ENCODE assay signal across 8 mouse cellular contexts in the genomic region with DNA sequence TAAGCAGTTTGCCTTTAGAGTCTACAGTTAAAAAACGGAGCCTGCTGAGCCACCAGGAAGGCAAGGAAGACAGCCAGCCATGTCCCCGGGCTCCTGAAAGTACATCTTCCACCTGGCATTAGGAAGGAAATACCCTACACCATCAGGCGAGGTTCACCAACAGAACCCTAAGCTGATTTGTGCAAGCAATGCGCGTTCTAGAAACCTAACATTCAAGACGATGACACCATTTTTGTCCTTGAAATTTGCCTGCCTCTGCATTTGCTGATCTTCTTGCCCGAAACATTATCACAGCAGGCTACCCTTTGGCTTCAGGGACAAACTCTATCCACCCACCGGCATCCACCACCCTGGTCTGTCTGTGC. TPM values are rescaled to one million over a fixed set of nuclear protein-coding genes. Genes with fewer than 3 reads are reported as not detected.
DNase-seq lines count a peak whose midpoint lies in the region; ATAC-seq and TF ChIP-seq lines count a peak whose summit lies in the region.

No protein-coding gene starts in this region.

- H3K27me3 ChIP-seq in embryonic facial prominence, embryonic 11.5 days (ENCODE audit: control insufficient read depth, insufficient read depth, low read length) = no peaks in the 10 kb centered on the region
- no peaks in the 10 kb centered on the region for H3K27me3 ChIP-seq in embryonic facial prominence, embryonic 10.5 days (replicated peaks; ENCODE audit: low read depth, poor library complexity, severe bottlenecking)
- no peaks in the 10 kb centered on the region for H3K27me3 ChIP-seq in lung, postnatal 0 days (replicated peaks; ENCODE audit: insufficient read depth, low read length)
- H3K27me3 ChIP-seq in hindbrain, embryonic 14.5 days (ENCODE audit: control insufficient read depth, insufficient read depth, low read length) = no peaks in the 10 kb centered on the region
- no peaks in the 10 kb centered on the region for H3K27me3 ChIP-seq in neural tube, embryonic 15.5 days (replicated peaks)

- peak overlapping the region; percentile 6; the same call in 1 of the 2 replicates for H3K27ac ChIP-seq in embryonic facial prominence, embryonic 11.5 days (replicated peaks; ENCODE audit: low read depth, low read length)
- H3K27ac ChIP-seq in embryonic facial prominence, embryonic 10.5 days (replicated peaks) = no peak overlapping the region
- peak overlapping the region; percentile 99 for H3K27ac ChIP-seq in lung, postnatal 0 days (ENCODE audit: low read length)
- H3K27ac ChIP-seq in hindbrain, embryonic 14.5 days = no peak overlapping the region; the same call in 1 of the 2 replicates
- peak overlapping the region; percentile 99 for H3K27ac ChIP-seq in neural tube, embryonic 15.5 days (replicated peaks)

- TF ChIP-seq CTCF in lung, postnatal 0 days (IDR thresholded peaks at IDR 0.05) = no peak

- 73% methylated on average over 8 of the region's 8 CpGs for WGBS in embryonic facial prominence, embryonic 11.5 days
- whole genome bisulfite sequencing in embryonic facial prominence, embryonic 10.5 days = 74% methylated on average over 8 of the region's 8 CpGs
- WGBS in lung, postnatal 0 days = 40% methylated on average over 8 of the region's 8 CpGs
- WGBS in hindbrain, embryonic 14.5 days = 71% methylated on average over 8 of the region's 8 CpGs
- 69% methylated on average over 8 of the region's 8 CpGs for WGBS in neural tube, embryonic 15.5 days

- peaks cover 2% of the 10 kb centered on the region; the same call in 1 of the 2 replicates for H3K36me3 ChIP-seq in embryonic facial prominence, embryonic 11.5 days (replicated peaks; ENCODE audit: control insufficient read depth, insufficient read depth, low read depth, low read length)
- peaks cover 16% of the 10 kb centered on the region for H3K36me3 ChIP-seq in embryonic facial prominence, embryonic 10.5 days (replicated peaks)
- no peaks in the 10 kb centered on the region for H3K36me3 ChIP-seq in lung, postnatal 0 days (ENCODE audit: insufficient read depth, low read length)
- peaks cover 11% of the 10 kb centered on the region for H3K36me3 ChIP-seq in hindbrain, embryonic 14.5 days (replicated peaks; ENCODE audit: control insufficient read depth, insufficient read depth)
- peaks cover 6% of the 10 kb centered on the region; the same call in 1 of the 2 replicates for H3K36me3 ChIP-seq in neural tube, embryonic 15.5 days

- H3K4me2 ChIP-seq in embryonic facial prominence, embryonic 11.5 days (ENCODE audit: low read depth, low read length) = peak overlapping the region; percentile 10; the same call in 1 of the 2 replicates
- H3K4me2 ChIP-seq in lung, postnatal 0 days (replicated peaks; ENCODE audit: low read depth, low read length) = peak overlapping the region; percentile 76
- 0 out of 2 replicates have a peak overlapping the region, but pooled peaks have one; percentile 1 for H3K4me2 ChIP-seq in hindbrain, embryonic 14.5 days (replicated peaks)
- peak overlapping the region; percentile 81; the same call in 1 of the 2 replicates for H3K4me2 ChIP-seq in neural tube, embryonic 15.5 days

- no peak overlapping the region for H3K9ac ChIP-seq in embryonic facial prominence, embryonic 11.5 days (replicated peaks; ENCODE audit: low read length)
- H3K9ac ChIP-seq in lung, postnatal 0 days (replicated peaks; ENCODE audit: low read depth) = 0 out of 2 replicates have a peak overlapping the region, but pooled peaks have one; percentile 1
- no peak overlapping the region for H3K9ac ChIP-seq in hindbrain, embryonic 14.5 days
- H3K9ac ChIP-seq in neural tube, embryonic 15.5 days (replicated peaks) = no peak overlapping the region

- no peaks in the 10 kb centered on the region for H3K9me3 ChIP-seq in embryonic facial prominence, embryonic 11.5 days (replicated peaks; ENCODE audit: control insufficient read depth, low read length)
- H3K9me3 ChIP-seq in embryonic facial prominence, embryonic 10.5 days = no peaks in the 10 kb centered on the region
- no peaks in the 10 kb centered on the region for H3K9me3 ChIP-seq in lung, postnatal 0 days (ENCODE audit: low read length)
- H3K9me3 ChIP-seq in hindbrain, embryonic 14.5 days (ENCODE audit: control insufficient read depth, low read length) = no peaks in the 10 kb centered on the region
- no peaks in the 10 kb centered on the region for H3K9me3 ChIP-seq in neural tube, embryonic 15.5 days (replicated peaks)

- TF ChIP-seq EP300 in lung, postnatal 0 days (IDR thresholded peaks at IDR 0.05) = no peak

- H3K4me3 ChIP-seq in embryonic facial prominence, embryonic 11.5 days (ENCODE audit: low read depth, low read length) = no peak overlapping the region
- H3K4me3 ChIP-seq in embryonic facial prominence, embryonic 10.5 days = no peak overlapping the region
- 0 out of 2 replicates have a peak overlapping the region, but pooled peaks have one; percentile 16 for H3K4me3 ChIP-seq in lung, postnatal 0 days (ENCODE audit: low read depth, low read length)
- H3K4me3 ChIP-seq in hindbrain, embryonic 14.5 days (replicated peaks; ENCODE audit: low read length) = no peak overlapping the region
- H3K4me3 ChIP-seq in neural tube, embryonic 15.5 days (replicated peaks) = no peak overlapping the region

- no peak for ATAC-seq in embryonic facial prominence, embryonic 11.5 days (replicated peaks; ENCODE audit: insufficient number of reproducible peaks, low FRiP score, low TSS enrichment, low read depth)
- ATAC-seq in lung, postnatal 0 days = no peak
- ATAC-seq in hindbrain, embryonic 14.5 days (ENCODE audit: low FRiP score) = no peak
- ATAC-seq in neural tube, embryonic 15.5 days (ENCODE audit: low FRiP score) = no peak

- no peak for DNase-seq in embryonic facial prominence, embryonic 11.5 days (ENCODE audit: low spot score)
- DNase-seq in embryonic facial prominence, embryonic 10.5 days (ENCODE audit: low spot score) = no peak
- DNase-seq in lung, postnatal 0 days (ENCODE audit: low spot score) = no peak
- DNase-seq in lung, postnatal 14 days = no peak
- DNase-seq in hindbrain, embryonic 14.5 days (ENCODE audit: low spot score) = no peak
- DNase-seq in layer of hippocampus, adult 11-12 months (ENCODE audit: low spot score) = no peak
- DNase-seq in gastrocnemius, postnatal 4 days (ENCODE audit: low spot score in 2 of 2) = no peak

- no peaks in the 10 kb centered on the region; the same call in 1 of the 2 replicates for H3K4me1 ChIP-seq in embryonic facial prominence, embryonic 11.5 days (ENCODE audit: control insufficient read depth, insufficient read depth, low read length)
- peaks cover 79% of the 10 kb centered on the region for H3K4me1 ChIP-seq in embryonic facial prominence, embryonic 10.5 days
- peaks cover 17% of the 10 kb centered on the region for H3K4me1 ChIP-seq in lung, postnatal 0 days (ENCODE audit: insufficient read depth, low read depth, low read length)
- H3K4me1 ChIP-seq in hindbrain, embryonic 14.5 days (replicated peaks; ENCODE audit: control insufficient read depth, insufficient read depth, low read length) = peaks cover 36% of the 10 kb centered on the region
- H3K4me1 ChIP-seq in neural tube, embryonic 15.5 days = peaks cover 56% of the 10 kb centered on the region

RNA-seq across cellular contexts. Expression of a gene that starts 1.9 kb away (rescaled TPM):
- 9.3 and 9.9 TPM in 2 replicates for polyA plus RNA-seq in embryonic facial prominence, embryonic 11.5 days (2014; fragmentation: Nextera tagmentation; extraction: Ambion mirVana)
- 14.8 TPM in 2 replicates for polyA plus RNA-seq in embryonic facial prominence, embryonic 10.5 days (2016; fragmentation: Nextera tagmentation; extraction: Ambion mirVana)
- 17.3 and 17.8 TPM in 2 replicates for polyA plus RNA-seq in lung, postnatal 0 days (2015; fragmentation: Nextera tagmentation; extraction: Ambion mirVana)
- 9.9 and 10.1 TPM in 2 replicates for polyA plus RNA-seq in hindbrain, embryonic 14.5 days (2014; fragmentation: Nextera tagmentation; extraction: Ambion mirVana)
- polyA plus RNA-seq in neural tube, embryonic 15.5 days (2015; fragmentation: Nextera tagmentation; extraction: Ambion mirVana) = 12.4 and 15.7 TPM in 2 replicates
- total RNA-seq in gastrocnemius, postnatal 4 days (2021) = 10 to 100 TPM; 11.3 to 11.7 TPM

RNA-seq across cellular contexts. Expression of a gene that starts 24.4 kb away (rescaled TPM):
- polyA plus RNA-seq in embryonic facial prominence, embryonic 11.5 days (2014; fragmentation: Nextera tagmentation; extraction: Ambion mirVana) = 1.9 and 3.1 TPM in 2 replicates
- polyA plus RNA-seq in embryonic facial prominence, embryonic 10.5 days (2016; fragmentation: Nextera tagmentation; extraction: Ambion mirVana) = 2.3 and 3.0 TPM in 2 replicates
- polyA plus RNA-seq in lung, postnatal 0 days (2015; fragmentation: Nextera tagmentation; extraction: Ambion mirVana) = 5.8 and 9.4 TPM in 2 replicates
- polyA plus RNA-seq in hindbrain, embryonic 14.5 days (2014; fragmentation: Nextera tagmentation; extraction: Ambion mirVana) = 3.0 and 3.9 TPM in 2 replicates
- polyA plus RNA-seq in neural tube, embryonic 15.5 days (2015; fragmentation: Nextera tagmentation; extraction: Ambion mirVana) = 4.3 and 7.0 TPM in 2 replicates
- 10 to 100 TPM; 20.8 to 23.7 TPM for total RNA-seq in gastrocnemius, postnatal 4 days (2021)

Comparison
In these comparisons a context has a peak if more than half of its experiments do, and no peak if none do; other contexts are left out.
1. H3K27ac ChIP-seq: peak in embryonic facial prominence, embryonic 11.5 days (single experiment), lung, postnatal 0 days (single experiment) and neural tube, embryonic 15.5 days (single experiment); none in embryonic facial prominence, embryonic 10.5 days (single experiment) and hindbrain, embryonic 14.5 days (single experiment).
2. H3K4me2 ChIP-seq: peak in every context shown above with its lines; median percentile 81 in neural tube, embryonic 15.5 days; 76 in lung, postnatal 0 days; 10 in embryonic facial prominence, embryonic 11.5 days; 1 in hindbrain, embryonic 14.5 days.